Mouse (Mus musculus): ENCODE data around the gene Lrguk. TPM values are rescaled to one million over a fixed set of nuclear protein-coding genes. Genes with fewer than 3 reads are reported as not detected.

Gene Lrguk
- total RNA-seq (2021), result 1 to 10 TPM; 1.9 to 2.3 TPM

GRCm38 (mm10) chr6:34028933-34029745 is at the start of gene Lrguk:
Gene Lrguk (plus strand): TSS chr6:34029448.
- peak; percentile 85 to 87 for DNase-seq

- no peak for DNase-seq
Observed at GRCm38 (mm10) chr6:33982709-33983108, 46.5 kb upstream of the Lrguk start.

GRCm38 (mm10) chr6:33987132-33987531 is 42.1 kb upstream of the Lrguk start:
- no peak for DNase-seq

- DNase-seq, result no peak
Observed at GRCm38 (mm10) chr6:33992213-33993034, 36.8 kb upstream of the Lrguk start.

GRCm38 (mm10) chr6:33993842-33994241 is 35.4 kb upstream of the Lrguk start:
- DNase-seq, result no peak

GRCm38 (mm10) chr6:33998590-33998989 is 30.7 kb upstream of the Lrguk start:
- DNase-seq, result no peak

GRCm38 (mm10) chr6:33999530-33999929 is 29.7 kb upstream of the Lrguk start:
- no peak for DNase-seq

GRCm38 (mm10) chr6:34000644-34001043 is 28.6 kb upstream of the Lrguk start:
- no peak for DNase-seq

- no peak for DNase-seq
Observed at GRCm38 (mm10) chr6:34003033-34003432, 26.2 kb upstream of the Lrguk start.

- no peak for DNase-seq
Observed at GRCm38 (mm10) chr6:34013469-34013868, 15.8 kb upstream of the Lrguk start.

- DNase-seq, result no peak
Observed at GRCm38 (mm10) chr6:34029746-34030027, 439 bp downstream of the Lrguk start.

GRCm38 (mm10) chr6:34034096-34034495 is 4.8 kb downstream of the Lrguk start:
- DNase-seq, result no peak

- no peak for DNase-seq
Observed at GRCm38 (mm10) chr6:34034577-34035461, 5.6 kb downstream of the Lrguk start.

GRCm38 (mm10) chr6:34040624-34041235 is 11.5 kb downstream of the Lrguk start:
- peak; percentile 74 to 81 for DNase-seq

- DNase-seq, result no peak
Observed at GRCm38 (mm10) chr6:34041589-34042280, 12.5 kb downstream of the Lrguk start.

GRCm38 (mm10) chr6:34044228-34044811 is 15.1 kb downstream of the Lrguk start:
- no peak for DNase-seq

GRCm38 (mm10) chr6:34044846-34045540 is 15.7 kb downstream of the Lrguk start:
- no peak for DNase-seq

- no peak for DNase-seq
Observed at GRCm38 (mm10) chr6:34046551-34047186, 17.4 kb downstream of the Lrguk start.

GRCm38 (mm10) chr6:34049433-34049832 is 20.2 kb downstream of the Lrguk start:
- no peak for DNase-seq

- no peak for DNase-seq
Observed at GRCm38 (mm10) chr6:34059741-34060140, 30.5 kb downstream of the Lrguk start.
